Mouse (Mus musculus) cerebellum, adult 8-10 months (tissue): ENCODE data around the gene Rmnd5b.
A peak's percentile ranks its signal among the peaks of the same experiment; 100 is the strongest.

Source experiments
- DNase-seq: peaks from one replicate; pipeline ENCODE4 v3.0.0; 2022

The Rmnd5b gene

DNA sequence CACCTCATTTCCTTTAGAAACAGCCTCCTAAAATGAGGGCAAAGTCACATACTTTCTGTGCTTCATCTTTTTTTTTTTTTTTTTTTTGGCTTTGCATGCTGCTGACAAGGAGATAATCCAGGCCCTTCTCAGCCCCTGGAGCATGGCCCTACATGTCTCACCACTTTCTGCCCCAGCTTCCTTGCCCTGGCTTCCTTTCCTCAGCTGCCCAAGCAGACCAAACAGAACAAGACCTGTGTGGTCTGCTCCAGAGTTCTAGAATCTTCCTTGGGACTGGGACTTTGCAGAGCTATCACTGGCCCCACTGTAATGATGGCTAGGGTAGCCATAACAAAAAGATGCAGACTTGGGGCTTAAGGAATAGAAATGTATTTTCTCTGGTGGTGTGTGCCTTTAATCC lies 45.7 kb downstream of the Rmnd5b start:
- DNase-seq: no peak

DNA sequence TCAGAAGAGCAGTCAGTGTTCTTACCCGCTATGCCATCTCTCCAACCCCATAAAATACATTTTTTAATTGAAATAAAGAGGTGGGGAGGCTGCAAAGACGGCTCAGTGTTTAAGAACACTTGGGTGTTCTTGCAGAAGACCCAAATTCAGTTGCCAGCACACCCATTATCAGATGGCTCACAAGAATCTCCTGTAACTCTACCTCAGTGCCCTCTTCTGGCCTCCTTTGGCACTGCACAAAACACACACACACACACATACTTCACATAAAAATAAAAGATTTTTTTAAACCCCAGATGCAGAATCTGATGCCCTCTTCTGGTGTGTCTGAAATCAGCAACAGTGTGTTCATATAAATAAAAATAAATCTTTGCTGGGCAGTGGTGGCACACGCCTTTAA lies 46.9 kb downstream of the Rmnd5b start:
- no peak for DNase-seq

DNA sequence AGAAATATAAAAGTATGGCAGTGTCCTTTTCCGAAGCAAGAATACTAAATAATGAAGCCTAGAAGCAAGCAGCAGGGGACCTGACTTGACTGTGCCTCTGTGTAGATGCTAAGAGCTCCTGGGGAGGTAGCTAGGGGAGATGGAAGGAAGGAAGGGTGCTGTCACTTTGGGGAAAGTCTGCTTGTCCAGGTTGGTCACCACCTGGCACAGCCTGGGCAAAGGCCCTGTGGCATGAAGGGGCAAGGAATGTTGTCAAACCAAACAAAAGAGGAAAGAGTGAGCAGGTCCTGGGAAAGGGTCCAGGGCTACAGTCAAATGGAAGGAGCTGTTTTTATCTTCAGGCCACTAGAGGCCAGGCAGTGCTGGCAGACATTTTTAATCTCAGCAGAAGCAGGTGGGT lies 48.6 kb downstream of the Rmnd5b start:
- no peak for DNase-seq

DNA sequence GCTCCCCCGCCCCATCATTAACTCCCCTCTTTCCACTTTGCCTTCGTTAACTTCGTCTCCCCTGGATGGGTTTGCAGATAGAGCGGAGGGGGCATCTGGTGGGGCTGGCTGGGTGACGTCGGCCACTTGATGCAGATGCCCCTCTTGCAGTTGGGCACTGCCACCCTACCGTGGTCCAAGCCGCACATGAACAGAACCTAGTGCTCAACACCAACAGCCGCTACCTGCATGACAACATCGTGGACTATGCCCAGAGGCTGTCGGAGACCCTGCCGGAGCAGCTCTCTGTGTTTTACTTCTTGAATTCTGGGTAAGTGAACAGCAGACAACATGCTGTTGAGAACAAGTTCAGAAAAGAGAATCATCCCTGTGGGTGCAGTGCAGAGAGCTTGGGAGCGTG lies 49.3 kb downstream of the Rmnd5b start:
- no peak for DNase-seq

DNA sequence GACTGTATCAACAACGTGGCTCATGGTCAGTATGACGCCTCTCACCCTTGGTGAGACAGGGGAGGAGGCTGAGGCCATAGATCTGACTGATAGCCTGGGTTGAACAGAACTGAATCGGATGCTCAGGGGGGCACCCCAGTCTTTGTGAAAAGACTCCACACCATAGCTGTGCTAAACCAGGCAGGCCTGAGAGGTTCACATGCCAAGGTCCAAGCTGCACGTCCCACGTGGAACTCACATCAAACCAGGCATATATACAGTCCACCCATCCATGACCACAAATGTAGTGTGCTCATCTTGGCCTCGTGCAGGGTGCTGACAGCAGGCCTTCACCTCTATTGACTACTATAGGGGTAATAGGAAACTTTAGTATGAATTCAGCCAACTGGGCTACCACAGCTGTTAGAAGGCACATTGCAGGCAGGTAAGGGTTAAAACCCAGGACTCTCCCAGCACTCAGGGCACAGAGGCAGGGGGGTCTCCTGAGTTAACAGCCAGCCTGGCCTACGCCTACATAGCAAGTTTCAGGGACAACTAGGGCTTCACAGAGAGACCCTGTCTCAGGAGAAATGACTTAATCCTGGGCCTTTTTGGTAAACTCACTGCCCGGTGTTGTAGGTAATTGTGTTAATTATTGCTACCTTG lies 50.0 kb downstream of the Rmnd5b start:
- DNase-seq: no peak

DNA sequence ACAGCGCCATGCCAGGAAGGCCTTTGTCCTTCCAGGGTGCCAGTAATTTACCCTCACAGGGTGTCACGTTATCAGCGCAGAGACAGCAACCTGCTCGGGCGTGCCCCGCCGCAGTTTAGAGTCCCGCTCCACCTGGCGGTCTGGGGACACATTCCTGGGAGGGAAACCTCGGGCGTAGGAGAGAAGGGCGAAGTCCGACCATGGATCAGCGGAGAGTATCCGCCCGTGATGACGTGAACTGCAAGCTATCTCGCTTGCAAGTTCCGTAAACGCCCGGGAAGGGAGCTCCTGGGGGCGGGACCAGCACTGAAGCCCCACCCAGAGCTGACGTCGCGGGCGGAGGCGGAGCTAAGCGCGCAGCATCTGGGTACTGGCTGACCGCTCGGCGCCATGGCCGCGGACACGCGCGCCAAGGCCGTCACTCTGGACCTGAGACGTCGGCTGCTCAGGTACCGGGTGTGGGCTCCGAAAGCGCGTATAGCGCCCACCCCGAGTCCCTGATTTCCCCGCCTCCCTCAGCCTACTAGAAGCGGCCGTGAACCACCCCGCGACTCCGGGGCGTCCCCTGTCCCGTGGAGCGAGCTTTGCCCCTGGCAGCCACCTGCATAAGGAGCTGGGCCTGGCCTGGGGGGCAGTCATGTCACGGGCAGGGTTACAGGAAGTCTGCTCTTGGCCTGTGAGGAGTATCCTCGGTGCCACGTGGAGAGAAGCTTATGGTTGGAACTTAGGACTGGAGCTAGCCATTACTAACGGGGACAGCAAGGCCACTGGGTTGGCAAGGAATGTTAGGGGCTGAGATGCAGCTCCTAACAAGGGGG lies 51.1 kb downstream of the Rmnd5b start, which contains the start of gene Phykpl:
TSS of gene Phykpl (plus strand) at position 327 of the 818 bp plus-strand sequence.
- DNase-seq: peak; percentile 97

DNA sequence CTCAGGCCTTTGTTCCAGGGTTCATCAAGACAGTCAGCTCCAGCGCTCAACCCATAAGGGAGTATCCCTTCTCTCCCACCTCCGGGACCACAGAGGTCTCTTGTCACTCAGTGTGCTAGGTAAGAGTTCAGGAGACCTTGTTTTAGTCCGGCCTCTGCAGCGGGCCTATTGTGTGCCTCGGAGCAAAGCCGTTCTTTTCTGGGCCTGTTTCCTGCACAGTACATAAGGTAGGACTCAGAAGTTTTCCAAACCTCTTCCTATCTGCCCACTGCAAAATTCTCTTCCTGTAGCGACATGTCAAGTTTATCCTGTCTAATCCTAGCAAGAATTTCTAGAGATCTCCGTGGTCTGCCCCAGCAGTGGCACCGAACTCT lies 51.7 kb downstream of the Rmnd5b start:
- no peak for DNase-seq

DNA sequence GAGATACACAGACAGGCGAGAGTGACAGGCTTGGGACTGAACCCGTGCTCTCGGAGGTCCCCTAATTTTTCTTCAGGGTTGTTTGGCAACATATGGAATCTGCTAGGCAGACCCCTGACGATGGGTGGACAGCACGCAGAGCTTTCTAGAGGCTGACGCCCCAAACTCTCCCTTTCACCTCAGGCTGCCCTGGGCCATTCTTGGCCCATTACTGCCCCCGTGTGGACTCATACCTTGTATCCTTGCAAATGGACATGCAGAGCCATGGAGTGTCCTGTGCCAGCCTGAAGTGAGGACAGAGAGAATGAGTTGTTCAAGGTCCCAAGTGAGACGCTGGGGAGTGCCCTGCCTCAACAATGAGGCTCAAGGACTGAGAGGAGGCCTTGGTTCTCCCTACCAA lies 53.0 kb downstream of the Rmnd5b start:
- DNase-seq: peak; percentile 58

DNA sequence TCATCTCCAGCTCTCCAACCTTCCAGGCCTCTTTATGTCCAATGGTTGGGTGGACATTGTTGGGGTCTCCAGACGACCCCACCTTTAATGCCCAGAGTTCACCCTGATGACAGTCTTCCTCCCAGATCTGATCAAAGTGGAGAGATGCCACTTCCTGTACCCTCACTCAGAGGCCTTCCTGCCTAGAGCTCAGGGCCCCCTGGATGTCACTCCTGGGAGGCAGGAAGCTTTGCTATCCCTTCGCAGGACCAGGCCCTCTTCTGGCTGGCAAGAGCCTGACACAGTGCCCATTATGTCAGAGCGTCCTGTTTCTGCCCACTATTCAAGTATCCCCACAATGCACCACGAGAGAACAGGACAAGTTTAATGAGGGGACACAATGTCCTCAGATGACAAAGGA lies 56.7 kb downstream of the Rmnd5b start:
- no peak for DNase-seq

DNA sequence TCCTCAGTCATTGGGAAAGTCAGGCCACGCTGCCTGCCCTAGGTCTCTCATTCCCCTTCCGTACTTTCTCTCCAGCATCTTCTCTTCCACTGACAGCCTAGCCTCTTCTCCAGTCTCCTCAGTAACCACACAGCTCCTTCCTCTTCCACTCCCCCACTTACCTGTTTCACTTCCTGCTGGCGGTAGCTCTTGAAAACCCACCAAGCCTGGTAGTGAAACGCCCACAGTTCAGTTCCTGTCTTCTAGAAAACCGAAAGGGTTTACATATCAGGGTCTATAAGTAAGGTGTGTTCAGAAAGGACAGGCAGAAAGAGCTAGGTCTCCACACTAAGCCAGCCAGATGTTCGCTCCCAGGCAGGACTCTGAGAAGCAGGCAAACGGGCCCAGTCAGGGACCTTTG lies 58.1 kb downstream of the Rmnd5b start:
- no peak for DNase-seq

DNA sequence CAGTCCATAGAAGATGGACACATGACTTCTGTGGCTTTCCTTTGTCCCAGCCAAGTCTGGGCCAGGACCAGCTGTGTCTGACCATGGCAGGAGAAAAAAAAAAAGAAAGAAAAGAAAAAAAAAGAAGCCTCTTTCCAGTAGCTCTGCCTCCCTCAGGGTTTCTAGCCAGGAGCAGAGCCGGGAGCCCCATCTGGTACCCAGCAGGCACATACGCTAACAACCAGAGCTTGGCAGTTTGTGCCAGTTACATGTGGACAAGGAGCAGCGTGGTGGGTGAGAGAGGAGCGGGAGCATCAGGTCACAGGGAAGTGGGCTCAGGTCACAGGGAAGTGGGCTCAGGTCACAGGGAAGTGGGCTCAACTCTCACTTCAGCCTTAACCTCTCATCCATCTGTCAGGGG lies 59.2 kb downstream of the Rmnd5b start:
- DNase-seq: no peak
